8 mouse cellular contexts compared by ENCODE assay signal in genomic region chr2:61805541-61806345, GRCm38 (mm10). TPM values are rescaled to one million over a fixed set of nuclear protein-coding genes. Genes with fewer than 3 reads are reported as not detected.
DNase-seq lines count a peak whose midpoint lies in the region; ATAC-seq lines count a peak whose summit lies in the region.

No protein-coding gene starts in this region.

- DNase-seq in kidney, adult 9 months: no peak
- DNase-seq in R1 (ENCODE audit: low read depth, low spot score): peak; percentile 46
- no peak for DNase-seq in left cerebral cortex, adult 8-10 months (ENCODE audit: low spot score in 2 of 2)

- WGBS in kidney, embryonic 14.5 days: under 1% methylated on average over 39 of the region's 39 CpGs
- 2% methylated on average over 39 of the region's 39 CpGs for WGBS in embryonic facial prominence, embryonic 15.5 days
- under 1% methylated on average over 39 of the region's 39 CpGs for WGBS in intestine, embryonic 15.5 days
- WGBS in neural tube, embryonic 12.5 days: under 1% methylated on average over 39 of the region's 39 CpGs

- no peaks in the 10 kb centered on the region for H3K9me3 ChIP-seq in kidney, embryonic 14.5 days (ENCODE audit: control insufficient read depth, low read length)
- no peaks in the 10 kb centered on the region for H3K9me3 ChIP-seq in embryonic facial prominence, embryonic 15.5 days (replicated peaks)
- no peaks in the 10 kb centered on the region for H3K9me3 ChIP-seq in intestine, embryonic 15.5 days
- no peaks in the 10 kb centered on the region for H3K9me3 ChIP-seq in neural tube, embryonic 12.5 days

- no peak overlapping the region for H3K27ac ChIP-seq in kidney, embryonic 14.5 days (ENCODE audit: low read depth, low read length)
- no peak overlapping the region for H3K27ac ChIP-seq in embryonic facial prominence, embryonic 15.5 days (replicated peaks)
- no peak overlapping the region for H3K27ac ChIP-seq in intestine, embryonic 15.5 days
- H3K27ac ChIP-seq in neural tube, embryonic 12.5 days: no peak overlapping the region

- H3K9ac ChIP-seq in kidney, embryonic 14.5 days (ENCODE audit: low read depth, low read length): no peak overlapping the region
- no peak overlapping the region for H3K9ac ChIP-seq in embryonic facial prominence, embryonic 15.5 days
- no peak overlapping the region for H3K9ac ChIP-seq in intestine, embryonic 15.5 days
- no peak overlapping the region for H3K9ac ChIP-seq in neural tube, embryonic 12.5 days

- ATAC-seq in kidney, embryonic 14.5 days (ENCODE audit: low FRiP score, low TSS enrichment): 0 out of 2 replicates have a peak, but pooled peaks have one; percentile 41
- no peak for ATAC-seq in embryonic facial prominence, embryonic 15.5 days (ENCODE audit: insufficient number of reproducible peaks, low FRiP score, low TSS enrichment, low read depth)
- ATAC-seq in intestine, embryonic 15.5 days: peak; percentile 59
- peak; percentile 26; the same call in 1 of the 2 replicates for ATAC-seq in neural tube, embryonic 12.5 days (ENCODE audit: low FRiP score, low read depth)
- no peak for ATAC-seq in frontal cortex, adult (ENCODE audit: low TSS enrichment)

- H3K4me2 ChIP-seq in kidney, embryonic 14.5 days (replicated peaks; ENCODE audit: low read depth, low read length): no peak overlapping the region
- peak overlapping the region; percentile 25 for H3K4me2 ChIP-seq in embryonic facial prominence, embryonic 15.5 days (replicated peaks)
- peak overlapping the region; percentile 31; the same call in 1 of the 2 replicates for H3K4me2 ChIP-seq in intestine, embryonic 15.5 days (replicated peaks)
- H3K4me2 ChIP-seq in neural tube, embryonic 12.5 days (replicated peaks): peak overlapping the region; percentile 27; the same call in 1 of the 2 replicates

- no peaks in the 10 kb centered on the region for H3K36me3 ChIP-seq in kidney, embryonic 14.5 days (ENCODE audit: control insufficient read depth, insufficient read depth, low read length)
- no peaks in the 10 kb centered on the region for H3K36me3 ChIP-seq in embryonic facial prominence, embryonic 15.5 days
- H3K36me3 ChIP-seq in intestine, embryonic 15.5 days: no peaks in the 10 kb centered on the region
- H3K36me3 ChIP-seq in neural tube, embryonic 12.5 days: no peaks in the 10 kb centered on the region

- peak overlapping the region; percentile 12; the same call in 1 of the 2 replicates for H3K4me3 ChIP-seq in kidney, embryonic 14.5 days (ENCODE audit: low read length)
- peak overlapping the region; percentile 12 for H3K4me3 ChIP-seq in embryonic facial prominence, embryonic 15.5 days (replicated peaks)
- H3K4me3 ChIP-seq in intestine, embryonic 15.5 days (replicated peaks): no peak overlapping the region
- no peak overlapping the region for H3K4me3 ChIP-seq in neural tube, embryonic 12.5 days

- no peaks in the 10 kb centered on the region for H3K4me1 ChIP-seq in kidney, embryonic 14.5 days (ENCODE audit: control insufficient read depth, insufficient read depth, low read length)
- peaks cover 35% of the 10 kb centered on the region for H3K4me1 ChIP-seq in embryonic facial prominence, embryonic 15.5 days
- H3K4me1 ChIP-seq in intestine, embryonic 15.5 days (replicated peaks): 0 out of 2 replicates have a peak, but pooled peaks cover 18% of the 10 kb centered on the region
- peaks cover 17% of the 10 kb centered on the region for H3K4me1 ChIP-seq in neural tube, embryonic 12.5 days

- peaks cover 70% of the 10 kb centered on the region for H3K27me3 ChIP-seq in kidney, embryonic 14.5 days (ENCODE audit: control insufficient read depth, insufficient read depth, low read length)
- H3K27me3 ChIP-seq in embryonic facial prominence, embryonic 15.5 days: peaks cover 80% of the 10 kb centered on the region
- H3K27me3 ChIP-seq in intestine, embryonic 15.5 days (replicated peaks): peaks cover 77% of the 10 kb centered on the region
- peaks cover 97% of the 10 kb centered on the region for H3K27me3 ChIP-seq in neural tube, embryonic 12.5 days (replicated peaks)

RNA-seq across cellular contexts. Expression of gene Tbr1, which starts 3.0 kb away (rescaled TPM):
- 0.05 and 0.09 TPM in 2 replicates for polyA plus RNA-seq in kidney, embryonic 14.5 days (2014; fragmentation: Nextera tagmentation; extraction: Ambion mirVana)
- polyA plus RNA-seq in embryonic facial prominence, embryonic 15.5 days (2015; fragmentation: Nextera tagmentation; extraction: Ambion mirVana): 0.17 and 0.52 TPM in 2 replicates
- 0.09 TPM in 1 of 2 replicates, not detected in the other for polyA plus RNA-seq in intestine, embryonic 15.5 days (2015; fragmentation: Nextera tagmentation; extraction: Ambion mirVana)
- 0.11 and 0.15 TPM in 2 replicates for polyA plus RNA-seq in neural tube, embryonic 12.5 days (2016; fragmentation: Nextera tagmentation; extraction: Ambion mirVana)
- 100 to 1,000 TPM; 105 to 130 (median 109) TPM for total RNA-seq in left cerebral cortex, adult 8-10 months (2022)

Comparison
In these comparisons a context has a peak if more than half of its experiments do, and no peak if none do; other contexts are left out.
1. ATAC-seq: peak in kidney, embryonic 14.5 days (single experiment), intestine, embryonic 15.5 days (single experiment) and neural tube, embryonic 12.5 days (single experiment); none in embryonic facial prominence, embryonic 15.5 days (single experiment) and frontal cortex, adult (single experiment).
2. H3K4me3 ChIP-seq: peak in kidney, embryonic 14.5 days (single experiment) and embryonic facial prominence, embryonic 15.5 days (single experiment); none in intestine, embryonic 15.5 days (single experiment) and neural tube, embryonic 12.5 days (single experiment).